Mouse (Mus musculus) Muller cell, postnatal 12 days (primary cell): ENCODE results near the gene Abcc4.
"Not testable (repeated sequence)": the region's sequence is repeated elsewhere in the genome, so short reads cannot be mapped to it uniquely, and the experiment has no call there.

Source experiments
- DNase-seq: peaks from one replicate; pipeline ENCODE4 v3.0.0-alpha.2; 2015; ENCODE audit errors: inconsistent ontology term

Gene Abcc4

DNA sequence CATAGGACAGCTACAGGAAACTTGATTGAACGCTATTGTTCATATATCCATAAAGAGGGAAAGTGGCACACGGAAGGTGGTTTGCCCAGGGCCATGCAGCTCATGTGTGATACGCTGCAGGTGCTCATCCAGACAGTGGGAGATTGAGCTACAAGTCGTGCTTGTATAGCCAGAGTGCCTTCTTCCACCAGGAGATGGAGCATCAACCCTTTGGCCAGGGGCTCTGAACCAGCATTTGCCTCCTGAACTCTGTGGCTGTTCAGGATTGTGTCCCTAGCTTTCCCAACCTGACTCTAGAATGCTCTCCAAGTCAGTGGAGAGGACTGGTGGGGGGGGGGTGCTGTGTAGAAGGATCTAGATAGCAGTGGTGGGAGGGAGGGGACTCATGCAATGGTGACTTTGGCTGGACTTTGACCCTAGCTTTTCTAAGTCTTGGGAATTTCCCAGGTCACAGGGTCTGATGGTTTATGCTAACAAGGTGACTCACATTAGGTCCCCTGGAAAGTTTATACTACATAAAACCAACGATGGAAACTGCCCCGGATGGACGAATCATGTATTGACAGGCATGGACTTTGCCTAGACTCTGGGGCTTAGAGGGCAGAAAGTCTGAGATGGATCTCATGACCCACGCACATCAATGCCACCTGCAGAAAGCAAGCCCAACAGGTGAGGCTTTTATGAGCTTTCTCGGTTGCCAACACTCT is 27.6 kb downstream of the Abcc4 start:
- DNase-seq = no peak

- no peak for DNase-seq
These were observed 29.6 kb downstream of the Abcc4 start for GRCm38 (mm10) chr14:118676308-118676994.

DNA sequence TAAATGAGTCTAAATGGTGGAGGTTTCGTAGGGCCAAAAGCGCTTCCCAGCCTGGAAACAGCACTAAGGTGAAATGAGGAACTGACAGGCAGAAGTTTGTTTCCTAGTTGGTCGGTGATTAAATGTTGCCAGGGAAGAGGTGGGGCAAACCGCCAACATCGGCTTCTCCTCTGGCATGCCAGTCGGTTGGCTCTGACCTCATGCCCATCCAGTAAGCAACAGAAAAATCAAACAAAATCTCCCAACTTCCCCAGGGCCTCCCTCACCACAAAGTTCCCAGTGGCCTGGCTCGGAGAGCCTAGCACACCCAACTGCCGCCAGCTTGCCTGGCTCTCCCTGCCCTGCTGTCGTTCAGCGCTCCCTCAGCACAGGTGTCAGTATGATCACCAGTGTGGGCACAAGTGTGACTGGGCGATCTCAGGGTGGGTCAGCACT is 31.3 kb downstream of the Abcc4 start:
- peak; percentile 82 for DNase-seq

- no peak for DNase-seq
These were observed 31.8 kb downstream of the Abcc4 start for GRCm38 (mm10) chr14:118674224-118674623.

- no peak for DNase-seq
These were observed 32.5 kb downstream of the Abcc4 start for GRCm38 (mm10) chr14:118673501-118673900.

- not testable (repeated sequence) for DNase-seq
These were observed 33.1 kb downstream of the Abcc4 start for GRCm38 (mm10) chr14:118672931-118673330.

- DNase-seq = peak; percentile 54
These were observed 38.5 kb downstream of the Abcc4 start for GRCm38 (mm10) chr14:118667499-118667898.

GRCm38 (mm10) chr14:118664661-118665060 is 41.4 kb downstream of the Abcc4 start:
- DNase-seq = no peak

GRCm38 (mm10) chr14:118662625-118663276 is 43.3 kb downstream of the Abcc4 start:
- no peak for DNase-seq

- no peak for DNase-seq
These were observed 43.9 kb downstream of the Abcc4 start for GRCm38 (mm10) chr14:118662124-118662523.

DNA sequence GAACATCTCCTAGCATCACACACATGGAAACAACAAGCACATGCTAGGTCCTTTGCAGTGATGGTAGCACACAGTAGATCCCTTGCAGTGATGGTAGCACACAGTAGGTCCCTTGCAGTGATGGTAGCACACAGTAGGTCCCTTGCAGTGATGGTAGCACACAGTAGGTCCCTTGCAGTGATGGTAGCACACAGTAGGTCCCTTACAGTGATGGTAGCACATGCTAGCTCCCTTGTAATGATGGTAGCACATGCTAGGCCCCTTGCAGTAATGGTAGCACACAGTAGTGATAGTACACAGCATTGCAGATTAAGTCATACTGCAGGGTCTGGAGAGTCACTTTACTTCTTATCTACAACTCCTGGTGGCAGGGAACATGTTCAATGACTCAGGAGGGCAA is 46.8 kb downstream of the Abcc4 start:
- DNase-seq = no peak

DNA sequence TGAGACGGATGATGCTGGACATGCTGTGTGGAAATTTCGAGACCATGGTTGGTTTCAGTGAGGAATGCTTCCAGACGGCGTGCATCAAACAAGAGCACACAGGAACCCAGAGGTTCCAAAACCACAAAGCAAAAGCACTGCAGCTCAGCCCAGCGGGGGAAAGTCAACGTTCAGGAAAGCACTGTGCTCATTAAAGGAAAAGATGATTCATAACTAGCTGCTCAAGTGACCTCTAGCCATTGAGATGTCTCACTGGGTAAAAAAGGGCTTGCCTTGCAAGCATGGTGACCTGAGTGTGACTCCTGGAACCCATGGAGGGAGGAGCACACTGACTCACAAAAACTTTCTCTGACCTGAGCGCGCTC is 47.7 kb downstream of the Abcc4 start:
- DNase-seq = peak; percentile 95

- DNase-seq = peak; percentile 72
These were observed 48.2 kb downstream of the Abcc4 start for GRCm38 (mm10) chr14:118657673-118658327.

DNA sequence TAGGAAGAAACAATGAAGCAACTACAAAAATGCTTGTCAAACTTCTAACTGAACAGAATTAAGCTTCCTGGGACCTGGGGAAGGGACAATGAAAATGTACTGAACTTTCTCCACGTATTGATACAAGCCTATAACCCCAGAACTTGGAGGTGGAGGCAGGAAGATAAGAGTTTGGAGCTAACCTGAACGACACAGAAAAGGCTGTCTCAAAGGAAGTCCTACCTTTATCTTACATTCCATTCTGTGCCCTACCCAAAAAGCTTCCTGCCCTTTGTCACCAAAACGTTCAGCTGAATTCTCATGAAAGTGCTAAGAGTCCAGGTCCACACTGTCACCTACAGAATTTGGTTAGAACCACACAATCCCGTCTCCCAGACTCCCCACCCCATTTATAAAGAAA is 48.8 kb downstream of the Abcc4 start:
- DNase-seq = no peak

DNA sequence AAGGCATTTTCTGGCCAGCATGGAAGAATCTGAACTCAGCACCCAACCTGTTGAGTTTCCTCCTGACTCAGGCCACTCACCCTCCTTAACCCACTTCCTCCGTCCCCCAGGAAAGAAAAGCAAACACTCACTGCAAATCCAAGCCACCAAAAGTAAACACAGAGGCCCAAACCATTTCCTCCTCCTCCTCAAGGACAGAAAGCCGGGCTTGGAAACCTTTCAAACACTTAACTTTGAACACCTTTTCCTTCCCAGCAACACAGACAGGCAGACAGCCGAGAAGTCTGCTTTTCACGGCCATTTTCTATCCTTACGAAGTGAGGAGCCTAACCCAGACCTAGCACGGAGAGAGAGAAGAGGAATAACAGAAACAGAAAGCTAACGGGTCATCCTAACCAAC is 50.0 kb downstream of the Abcc4 start:
- no peak for DNase-seq

GRCm38 (mm10) chr14:118654903-118655302 is 51.1 kb downstream of the Abcc4 start:
- no peak for DNase-seq

DNA sequence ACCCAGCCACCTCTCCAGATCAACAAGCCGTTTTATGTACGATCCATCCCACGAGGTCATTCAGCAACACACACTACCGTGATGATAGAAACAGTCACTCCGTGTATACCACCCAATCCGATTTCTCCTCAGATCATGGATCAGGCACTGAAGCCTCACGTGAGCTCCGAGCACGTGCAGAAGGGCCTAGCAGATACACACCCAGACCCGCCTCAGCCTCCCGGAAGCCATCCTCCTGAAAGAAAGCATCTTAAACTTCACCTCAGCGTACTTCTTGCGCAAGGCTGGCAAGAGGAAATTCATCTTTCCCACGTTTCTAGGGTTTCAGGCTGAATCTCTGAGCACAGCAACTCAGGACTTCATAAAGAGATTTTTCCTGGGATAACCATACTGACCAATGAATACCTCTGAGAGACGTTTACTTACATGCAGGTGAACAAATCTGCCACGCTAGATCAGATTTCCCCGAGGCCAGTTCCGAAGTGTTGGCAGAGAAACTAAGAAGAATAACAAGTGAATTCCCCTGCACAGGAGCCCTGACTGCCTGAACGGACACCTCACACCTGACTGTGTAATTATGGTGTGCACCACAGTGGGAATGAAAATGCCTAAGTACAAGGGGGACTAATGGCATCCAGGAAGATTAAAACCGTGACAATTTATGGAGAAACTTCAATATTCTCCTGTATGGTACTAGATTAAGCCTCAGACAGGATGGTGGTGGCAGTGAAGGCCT is 54.1 kb downstream of the Abcc4 start:
- no peak for DNase-seq

GRCm38 (mm10) chr14:118649895-118650256 is 56.1 kb downstream of the Abcc4 start:
- no peak for DNase-seq

DNA sequence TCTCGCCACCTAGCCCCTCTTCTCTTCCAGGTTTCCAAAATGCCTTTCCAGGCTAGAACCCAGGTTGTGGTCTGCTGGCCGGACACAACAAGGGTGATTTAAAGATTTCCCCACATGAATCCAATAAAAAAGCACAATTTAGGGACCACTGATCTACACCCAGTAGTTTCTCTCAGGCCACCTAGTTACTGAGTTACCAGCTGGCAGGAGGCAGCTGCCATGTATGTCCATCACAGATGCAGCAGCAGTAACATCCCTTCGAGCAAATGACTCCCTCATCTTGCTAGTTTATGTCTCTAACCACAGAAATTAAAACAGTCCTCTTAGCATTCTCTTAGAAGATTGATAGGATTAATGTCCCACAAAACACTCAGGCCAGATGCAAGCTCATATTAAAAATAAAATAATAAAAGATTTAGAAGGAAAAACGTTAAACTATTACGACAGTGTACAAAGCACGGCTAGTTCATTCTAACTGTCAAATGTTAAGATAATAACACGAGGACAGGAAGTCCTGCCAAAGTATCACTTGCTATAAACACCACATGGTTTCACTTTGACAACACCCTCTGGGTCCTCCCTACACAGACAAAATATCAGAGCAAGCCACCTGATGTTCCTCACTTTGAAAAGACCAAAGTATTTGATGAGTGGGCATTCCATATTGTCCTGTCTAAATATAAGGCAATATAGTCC is 56.7 kb downstream of the Abcc4 start:
- DNase-seq = no peak

DNA sequence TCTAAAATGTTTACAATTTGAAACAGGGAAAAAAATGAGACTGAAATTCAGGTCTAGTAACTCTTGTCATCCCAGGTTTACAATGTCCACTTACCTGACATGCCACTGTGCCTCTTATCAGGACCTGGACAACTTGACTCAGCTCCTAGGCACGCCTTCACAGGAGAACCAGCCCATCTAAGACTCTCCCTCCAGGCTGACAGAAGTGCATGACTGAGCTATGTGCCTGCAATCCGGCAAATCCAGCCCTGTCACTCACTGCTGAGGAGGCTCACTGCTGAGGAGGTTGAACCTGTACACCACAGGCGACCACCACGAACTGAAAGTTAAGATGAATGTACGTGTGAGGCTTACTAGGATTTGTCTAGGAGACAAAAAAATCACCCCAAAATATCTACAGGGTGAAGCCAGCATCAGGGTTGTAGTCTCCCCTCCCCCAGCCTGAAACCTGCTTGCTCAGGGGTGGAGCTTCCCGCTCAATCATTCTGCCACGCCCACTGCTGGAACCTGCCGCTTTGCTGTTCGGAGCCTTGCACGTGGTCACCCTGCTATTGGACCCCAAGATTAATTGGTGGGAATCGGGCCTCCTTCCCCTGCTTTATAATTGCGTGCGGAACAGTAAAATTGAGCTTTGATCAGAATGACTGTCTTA is 63.0 kb downstream of the Abcc4 start:
- DNase-seq = not testable (repeated sequence)

DNA sequence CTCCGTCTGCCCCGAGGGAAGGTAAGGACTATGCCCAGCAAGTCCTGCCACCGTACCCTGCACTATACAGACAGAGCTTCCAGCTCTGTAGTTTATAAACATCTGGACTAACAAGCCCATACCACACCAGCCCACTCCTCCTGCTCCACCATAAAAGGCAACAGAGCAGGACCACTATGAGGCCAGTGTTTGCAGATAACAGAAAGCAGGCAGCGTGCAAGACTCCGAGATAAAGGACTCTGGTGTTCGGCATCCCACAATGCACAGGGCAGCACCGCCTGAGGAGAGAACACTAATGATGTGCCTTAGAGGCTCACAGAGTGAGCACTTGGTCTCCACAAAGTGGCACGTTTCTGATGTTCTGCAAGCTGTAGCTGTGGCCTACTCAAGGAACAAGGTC is 63.9 kb downstream of the Abcc4 start:
- DNase-seq = no peak
